Mouse (Mus musculus): Measurements from ENCODE around the gene Pcnx4.
A peak's percentile ranks its signal among the peaks of the same experiment; 100 is the strongest.

Pcnx4 gene

GRCm38 (mm10) chr12:72536021-72536597, at the start of gene Pcnx4:
Gene Pcnx4 (plus strand): TSS chr12:72536383.
- DNase-seq = peak; percentile 96 to 98

- no peak for DNase-seq
Measured at GRCm38 (mm10) chr12:72487498-72487897, 48.7 kb upstream of the Pcnx4 start.

- DNase-seq = no peak
Measured at GRCm38 (mm10) chr12:72489995-72490394, 46.2 kb upstream of the Pcnx4 start.

- DNase-seq = no peak
Measured at GRCm38 (mm10) chr12:72491063-72491719, 45.0 kb upstream of the Pcnx4 start.

- DNase-seq = no peak
Measured at GRCm38 (mm10) chr12:72496866-72497600, 39.1 kb upstream of the Pcnx4 start.

- no peak for DNase-seq
Measured at GRCm38 (mm10) chr12:72509606-72510005, 26.6 kb upstream of the Pcnx4 start.

- DNase-seq = peak in 1 of 2 experiments; percentile 16
Measured at GRCm38 (mm10) chr12:72515446-72515845, 20.7 kb upstream of the Pcnx4 start.

- DNase-seq = no peak
Measured at GRCm38 (mm10) chr12:72518114-72518728, 18.0 kb upstream of the Pcnx4 start.

- DNase-seq = no peak
Measured at GRCm38 (mm10) chr12:72519352-72519751, 16.8 kb upstream of the Pcnx4 start.

GRCm38 (mm10) chr12:72519855-72520254, 16.3 kb upstream of the Pcnx4 start:
- DNase-seq = no peak

- DNase-seq = peak; percentile 68 to 83
Measured at GRCm38 (mm10) chr12:72520645-72521044, 15.5 kb upstream of the Pcnx4 start.

- DNase-seq = no peak
Measured at GRCm38 (mm10) chr12:72525588-72525987, 10.6 kb upstream of the Pcnx4 start.

GRCm38 (mm10) chr12:72532303-72532702, 3.9 kb upstream of the Pcnx4 start:
- DNase-seq = no peak

GRCm38 (mm10) chr12:72533986-72534385, 2.2 kb upstream of the Pcnx4 start:
- no peak for DNase-seq

GRCm38 (mm10) chr12:72535599-72535998, 584 bp upstream of the Pcnx4 start:
- peak in 1 of 2 experiments; percentile 51 for DNase-seq

GRCm38 (mm10) chr12:72538571-72538970, 2.4 kb downstream of the Pcnx4 start:
- no peak for DNase-seq

- DNase-seq = no peak
Measured at GRCm38 (mm10) chr12:72554347-72554746, 18.2 kb downstream of the Pcnx4 start.

- DNase-seq = no peak
Measured at GRCm38 (mm10) chr12:72564281-72564795, 28.2 kb downstream of the Pcnx4 start.

GRCm38 (mm10) chr12:72582021-72582420, 45.8 kb downstream of the Pcnx4 start:
- no peak for DNase-seq

GRCm38 (mm10) chr12:72583099-72583498, 46.9 kb downstream of the Pcnx4 start:
- DNase-seq = no peak

- DNase-seq = no peak
Measured at GRCm38 (mm10) chr12:72585339-72585738, 49.2 kb downstream of the Pcnx4 start.

GRCm38 (mm10) chr12:72592991-72593390, 56.8 kb downstream of the Pcnx4 start:
- no peak for DNase-seq

GRCm38 (mm10) chr12:72594001-72594400, 57.8 kb downstream of the Pcnx4 start:
- no peak for DNase-seq

All from cerebellum, postnatal 25 days (tissue).